Mouse (Mus musculus): ENCODE results near the gene Exoc4.

Exoc4 gene

GRCm38 (mm10) chr6:33681778-33682640, 433.1 kb downstream of the Exoc4 start:
- no peak for DNase-seq

- no peak for DNase-seq
Observed at GRCm38 (mm10) chr6:33683533-33683932, 434.6 kb downstream of the Exoc4 start.

GRCm38 (mm10) chr6:33685321-33685720, 436.4 kb downstream of the Exoc4 start:
- no peak for DNase-seq

GRCm38 (mm10) chr6:33690601-33691000, 441.7 kb downstream of the Exoc4 start:
- DNase-seq: no peak

- DNase-seq: no peak
Observed at GRCm38 (mm10) chr6:33696976-33697375, 448.1 kb downstream of the Exoc4 start.

GRCm38 (mm10) chr6:33708907-33709306, 460.0 kb downstream of the Exoc4 start:
- no peak for DNase-seq

GRCm38 (mm10) chr6:33709340-33709739, 460.5 kb downstream of the Exoc4 start:
- DNase-seq: no peak

- no peak for DNase-seq
Observed at GRCm38 (mm10) chr6:33711742-33712141, 462.9 kb downstream of the Exoc4 start.

- no peak for DNase-seq
Observed at GRCm38 (mm10) chr6:33712540-33713118, 463.7 kb downstream of the Exoc4 start.

GRCm38 (mm10) chr6:33716254-33716965, 467.5 kb downstream of the Exoc4 start:
- DNase-seq: no peak

- DNase-seq: no peak
Observed at GRCm38 (mm10) chr6:33721166-33721565, 472.3 kb downstream of the Exoc4 start.

- no peak for DNase-seq
Observed at GRCm38 (mm10) chr6:33722811-33723210, 473.9 kb downstream of the Exoc4 start.

- DNase-seq: no peak
Observed at GRCm38 (mm10) chr6:33724596-33724995, 475.7 kb downstream of the Exoc4 start.

GRCm38 (mm10) chr6:33727271-33727670, 478.4 kb downstream of the Exoc4 start:
- DNase-seq: no peak

GRCm38 (mm10) chr6:33732214-33732613, 483.3 kb downstream of the Exoc4 start:
- DNase-seq: no peak

- DNase-seq: no peak
Observed at GRCm38 (mm10) chr6:33733602-33734001, 484.7 kb downstream of the Exoc4 start.

GRCm38 (mm10) chr6:33734032-33734431, 485.1 kb downstream of the Exoc4 start:
- no peak for DNase-seq

- no peak for DNase-seq
Observed at GRCm38 (mm10) chr6:33738857-33739291, 490.0 kb downstream of the Exoc4 start.

- DNase-seq: no peak
Observed at GRCm38 (mm10) chr6:33739304-33739703, 490.4 kb downstream of the Exoc4 start.

GRCm38 (mm10) chr6:33755976-33756375, 507.1 kb downstream of the Exoc4 start:
- no peak for DNase-seq

GRCm38 (mm10) chr6:33761557-33761956, 512.7 kb downstream of the Exoc4 start:
- DNase-seq: no peak

GRCm38 (mm10) chr6:33763245-33763644, 514.4 kb downstream of the Exoc4 start:
- DNase-seq: no peak

- no peak for DNase-seq
Observed at GRCm38 (mm10) chr6:33763970-33764369, 515.1 kb downstream of the Exoc4 start.

GRCm38 (mm10) chr6:33769251-33769650, 520.4 kb downstream of the Exoc4 start:
- no peak for DNase-seq

Measured in lung, adult 18-20 months (tissue).